Mouse (Mus musculus): ENCODE measurements around the gene Tnfrsf17.
A peak's percentile ranks its signal among the peaks of the same experiment; 100 is the strongest.
"Not testable (repeated sequence)": the region's sequence is repeated elsewhere in the genome, so short reads cannot be mapped to it uniquely, and the experiment has no call there.

Tnfrsf17 gene

GRCm38 (mm10) chr16:11331030-11331429, 17.4 kb downstream of the Tnfrsf17 start:
- no peak for DNase-seq (ENCODE audit: low read depth, low spot score)

DNA sequence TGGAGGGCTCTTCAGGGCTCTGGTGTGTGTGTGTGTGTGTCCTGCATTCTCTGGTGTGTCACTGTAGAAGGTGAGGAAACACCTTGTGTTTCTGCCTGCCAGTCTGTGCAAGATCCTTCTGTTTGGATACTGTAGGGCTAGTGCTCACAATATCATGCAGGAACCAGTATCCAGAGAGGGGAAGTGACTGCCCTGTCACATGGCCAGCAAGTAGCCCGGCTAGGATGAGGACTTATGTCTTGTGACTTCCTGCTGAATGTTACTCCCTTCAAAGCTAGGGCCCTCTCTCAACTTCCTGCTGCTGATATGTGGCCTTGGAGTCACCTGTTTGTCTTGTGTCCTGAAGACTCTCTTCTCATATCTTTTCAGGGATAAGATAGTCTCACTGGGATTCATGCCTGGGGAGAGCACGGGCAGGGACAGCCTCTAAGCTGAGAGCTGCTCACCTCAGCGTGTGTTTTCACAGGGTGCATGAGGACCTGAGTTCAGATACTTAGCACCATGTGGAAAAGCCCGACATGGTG, 29.7 kb downstream of the Tnfrsf17 start:
- DNase-seq (ENCODE audit: low read depth, low spot score), result no peak

- no peak for DNase-seq (ENCODE audit: low read depth, low spot score)
Observed at GRCm38 (mm10) chr16:11351903-11352302, 38.3 kb downstream of the Tnfrsf17 start.

DNA sequence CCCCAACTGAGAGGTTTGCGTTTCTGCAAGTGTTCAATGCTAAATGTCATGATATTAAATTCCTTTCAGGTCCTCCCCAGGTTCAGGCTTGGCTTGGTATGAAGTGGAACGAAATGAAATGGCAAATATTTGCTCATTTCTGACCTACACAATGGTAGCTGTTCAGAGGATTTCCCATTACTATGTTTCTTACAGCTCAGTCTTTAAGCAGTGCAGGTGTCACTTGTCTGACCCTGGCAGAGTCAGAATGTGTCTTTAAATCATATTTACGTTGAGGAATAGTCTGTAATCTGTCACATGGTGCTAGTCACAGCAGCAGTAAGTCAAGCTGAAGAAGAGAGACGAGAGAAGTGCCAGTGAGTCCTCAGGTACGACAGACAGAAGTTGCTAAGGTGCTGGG, 45.6 kb downstream of the Tnfrsf17 start:
- no peak for DNase-seq (ENCODE audit: low read depth, low spot score)

DNA sequence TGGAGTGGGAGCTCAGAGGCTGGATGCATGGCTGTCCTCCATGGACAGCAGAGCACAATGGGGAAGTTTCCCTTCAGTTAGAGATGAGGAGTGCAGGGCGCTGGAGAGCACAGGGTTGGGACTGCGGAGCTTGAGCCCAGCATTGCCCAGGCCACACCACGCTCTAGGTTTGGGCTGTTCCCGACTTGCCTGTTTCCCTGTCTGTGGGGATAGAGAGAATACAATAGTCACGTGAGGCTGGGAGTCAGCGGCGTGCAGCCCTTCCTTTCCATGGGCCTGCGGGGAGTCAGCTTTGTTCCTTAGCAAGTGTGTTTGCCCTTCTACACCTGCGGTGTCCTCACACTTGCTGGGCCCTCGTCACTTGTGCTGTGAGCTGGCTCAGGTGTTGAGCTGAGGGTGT, 46.3 kb downstream of the Tnfrsf17 start:
- DNase-seq (ENCODE audit: low read depth, low spot score), result no peak

DNA sequence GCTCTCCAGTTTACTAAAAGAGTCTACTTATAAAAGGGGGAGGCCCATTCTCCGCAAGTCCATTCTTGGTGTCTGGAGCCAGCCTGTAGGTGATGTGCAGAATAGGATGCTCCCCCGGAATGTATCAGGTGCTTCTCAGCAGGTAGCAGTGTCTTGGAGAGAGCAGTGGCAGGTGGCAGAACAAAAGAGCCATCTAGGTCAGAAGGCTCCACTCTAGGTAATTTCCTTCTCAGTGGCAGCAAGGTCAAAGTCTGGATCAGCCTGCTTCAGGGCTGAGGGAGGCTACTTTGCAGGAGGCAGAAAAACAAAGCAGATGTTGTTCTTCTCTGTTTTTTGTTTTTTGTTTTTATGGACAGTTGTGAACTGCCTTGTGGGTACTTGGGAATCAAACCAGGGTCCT, 47.0 kb downstream of the Tnfrsf17 start:
- DNase-seq (ENCODE audit: low read depth, low spot score), result not testable (repeated sequence)

DNA sequence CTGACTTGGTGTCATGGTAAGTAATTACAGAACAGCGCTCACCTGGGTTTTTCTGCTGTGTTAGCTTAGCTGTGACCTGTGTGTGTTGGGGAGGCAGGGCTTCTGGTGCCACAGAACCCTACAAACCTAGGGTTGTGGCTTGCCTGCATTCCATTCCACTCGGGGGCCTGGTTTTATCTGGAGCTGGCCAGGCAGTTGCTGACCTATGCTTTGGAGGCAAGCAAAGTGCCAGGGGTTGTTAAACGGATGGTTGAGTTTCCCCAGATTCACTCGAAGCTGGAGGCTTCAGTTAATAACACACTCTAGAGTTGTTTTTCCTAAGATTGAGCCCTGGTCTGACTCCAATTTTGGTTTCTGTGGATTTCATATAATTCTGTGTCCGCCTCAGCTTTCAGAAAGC, 52.0 kb downstream of the Tnfrsf17 start:
- DNase-seq (ENCODE audit: low read depth, low spot score), result no peak

GRCm38 (mm10) chr16:11366851-11367250, 53.2 kb downstream of the Tnfrsf17 start:
- no peak for DNase-seq (ENCODE audit: low read depth, low spot score)

- no peak for DNase-seq (ENCODE audit: low read depth, low spot score)
Observed at GRCm38 (mm10) chr16:11368412-11368811, 54.8 kb downstream of the Tnfrsf17 start.

GRCm38 (mm10) chr16:11369162-11369561, 55.5 kb downstream of the Tnfrsf17 start:
- no peak for DNase-seq (ENCODE audit: low read depth, low spot score)

DNA sequence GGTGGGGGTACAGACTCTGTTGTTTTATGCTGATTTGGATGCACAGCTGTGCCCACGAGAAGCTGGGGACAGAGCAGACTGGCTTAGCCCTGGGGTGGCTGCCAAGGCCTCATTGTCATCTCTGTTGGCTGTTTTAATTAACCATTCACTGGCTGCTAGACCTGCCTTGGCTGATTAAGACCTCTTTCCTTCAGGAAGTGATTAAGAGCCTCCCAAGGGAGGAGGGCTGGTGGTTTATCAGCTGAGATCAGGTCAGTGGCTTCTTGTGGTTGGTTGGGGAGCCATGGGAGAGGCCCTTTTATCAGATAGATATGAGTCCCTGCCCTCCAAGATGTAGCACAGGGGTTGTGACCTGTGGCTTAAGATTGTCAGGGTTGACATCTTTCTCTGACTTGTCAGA, 56.0 kb downstream of the Tnfrsf17 start:
- DNase-seq (ENCODE audit: low read depth, low spot score), result peak; percentile 8

Data from mesoderm, embryonic 11.5 days (tissue).